Mouse (Mus musculus) bone marrow macrophage, adult 2 months (primary cell): ENCODE results near the gene Sstr2.

Experiments
- CTCF ChIP-seq: IDR thresholded peaks from 2 replicates; pipeline ENCODE4 v1.5.1; 2012; ENCODE audit warnings: low read depth, mild to moderate bottlenecking, low read length, moderate library complexity
- POLR2A ChIP-seq: IDR thresholded peaks from 2 replicates; pipeline ENCODE4 v1.6.1; 2012; ENCODE audit warnings: mild to moderate bottlenecking, low read depth, low read length, borderline replicate concordance

GRCm38 (mm10) chr11:113619420-113620080 lies 408 bp downstream of the Sstr2 start:
- TF ChIP-seq CTCF (no peak), POLR2A (no peak)
